Mouse (Mus musculus) midbrain, embryonic 14.5 days (tissue): ENCODE results near the gene Coa3. TPM values are rescaled to one million over a fixed set of nuclear protein-coding genes. Genes with fewer than 3 reads are reported as not detected.
"Not testable (repeated sequence)": the region's sequence is repeated elsewhere in the genome, so short reads cannot be mapped to it uniquely, and the experiment has no call there.

ENCODE experiments used
- ATAC-seq: fragments of 200-750 bp; cut with Nextera tagmentation; 2 replicates; pipeline ENCODE4 v1.8.0; 2017; ENCODE audit warnings: moderate number of reproducible peaks, moderate library complexity; ENCODE audit not compliant: low FRiP score, low TSS enrichment
- DNase-seq: peaks from one replicate; pipeline ENCODE4 v3.0.0-alpha.2; 2015
- H3K27ac ChIP-seq: fragments of 300-500 bp; sonication (generic); replicated peaks from 2 replicates; pipeline ENCODE4 v1.5.1; 2014; ENCODE audit warnings: mild to moderate bottlenecking, low read depth, low read length, moderate library complexity
- H3K27me3 ChIP-seq: fragments of 300-500 bp; sonication (generic); 2 replicates; pipeline ENCODE4 v1.6.1; 2014; ENCODE audit warnings: low read length, control low read depth, mixed read lengths; ENCODE audit not compliant: control insufficient read depth, insufficient read depth
- H3K36me3 ChIP-seq: fragments of 300-500 bp; sonication (generic); 2 replicates; pipeline ENCODE4 v1.6.1; 2014; ENCODE audit warnings: low read length, control low read depth; ENCODE audit not compliant: control insufficient read depth, insufficient read depth
- H3K4me1 ChIP-seq: fragments of 300-500 bp; sonication (generic); 2 replicates; pipeline ENCODE4 v1.6.1; 2014; ENCODE audit warnings: mild to moderate bottlenecking, antibody characterized with exemption, low read length, control low read depth; ENCODE audit not compliant: control insufficient read depth, insufficient read depth
- H3K4me2 ChIP-seq: fragments of 300-500 bp; sonication (generic); 2 replicates; pipeline ENCODE4 v1.6.1; 2014; ENCODE audit warnings: mild to moderate bottlenecking, low read length, moderate library complexity
- H3K4me3 ChIP-seq: fragments of 300-500 bp; sonication (generic); replicated peaks from 2 replicates; pipeline ENCODE4 v1.5.1; 2014; ENCODE audit warnings: low read depth, low read length
- H3K9ac ChIP-seq: fragments of 300-500 bp; sonication (generic); replicated peaks from 2 replicates; pipeline ENCODE4 v1.6.1; 2014; ENCODE audit warnings: mild to moderate bottlenecking, low read length, moderate library complexity
- H3K9me3 ChIP-seq: fragments of 300-500 bp; sonication (generic); 2 replicates; pipeline ENCODE4 v1.6.1; 2016; ENCODE audit warnings: low read length, control low read depth, mixed read lengths; ENCODE audit not compliant: control insufficient read depth
- WGBS: fragments of 180-500 bp; shearing (Covaris S2); extraction: QIAGEN DNeasy Blood & Tissue Kit; methylation state at CpG from one replicate; pipeline ENCODE4 v1.1.7; 2014; 5-methylcytosine and 5-hydroxymethylcytosine counted together
- polyA plus RNA-seq: library from polyadenylated mRNA; unstranded; fragments of >200 nt; fragmentation: Nextera tagmentation; extraction: Ambion mirVana; gene quantifications from 2 replicates; pipeline ENCODE4 v1.2.1, GENCODE M21; 2014

Gene Coa3
- 221 and 243 TPM in 2 replicates for polyA plus RNA-seq

GRCm38 (mm10) chr11:101278223-101279192, at the start of gene Coa3, which contains the start of gene Cntd1:
Gene Coa3, minus strand, starts transcription at chr11:101279114.
Gene Cntd1, plus strand, starts transcription at chr11:101279012.
- no peaks in the 10 kb centered on the region for H3K36me3 ChIP-seq
- H3K9ac ChIP-seq: peak within 1 kb of the TSS; percentile 76
- no peaks in the 10 kb centered on the region for H3K9me3 ChIP-seq
- H3K4me3 ChIP-seq: peak within 1 kb of the TSS; percentile 78
- peak within 1 kb of the TSS; percentile 88 for H3K4me2 ChIP-seq
- H3K27ac ChIP-seq: peak within 1 kb of the TSS; percentile 61; the same call in 1 of the 2 replicates
- DNase-seq (peak; percentile 96), ATAC-seq (peak; percentile 92)
- no peaks in the 10 kb centered on the region for H3K27me3 ChIP-seq
- H3K4me1 ChIP-seq: peaks cover 22% of the 10 kb centered on the region
- 11% methylated on average over 45 of the region's 45 CpGs for WGBS

GRCm38 (mm10) chr11:101327311-101327710, 48.4 kb upstream of the Coa3 start:
- no peaks in the 10 kb centered on the region for H3K4me1 ChIP-seq
- H3K36me3 ChIP-seq: peaks cover 40% of the 10 kb centered on the region
- ATAC-seq (no peak), DNase-seq (no peak)
- no peak overlapping the region for H3K9ac ChIP-seq
- WGBS: 57% methylated on average over 3 of the region's 3 CpGs
- no peak overlapping the region for H3K27ac ChIP-seq
- no peak overlapping the region for H3K4me3 ChIP-seq
- H3K9me3 ChIP-seq: no peaks in the 10 kb centered on the region
- no peak overlapping the region for H3K4me2 ChIP-seq
- no peaks in the 10 kb centered on the region for H3K27me3 ChIP-seq

- H3K27ac ChIP-seq: no peak overlapping the region
- H3K4me2 ChIP-seq: no peak overlapping the region
- WGBS: 92% methylated on average over 11 of the region's 11 CpGs
- H3K4me3 ChIP-seq: no peak overlapping the region
- ATAC-seq (no peak), DNase-seq (no peak)
- peaks cover 52% of the 10 kb centered on the region for H3K36me3 ChIP-seq
- H3K9me3 ChIP-seq: no peaks in the 10 kb centered on the region
- no peaks in the 10 kb centered on the region for H3K27me3 ChIP-seq
- H3K9ac ChIP-seq: no peak overlapping the region
- H3K4me1 ChIP-seq: no peaks in the 10 kb centered on the region
Observed at GRCm38 (mm10) chr11:101326147-101326546, 47.2 kb upstream of the Coa3 start.

GRCm38 (mm10) chr11:101325201-101325600, 46.3 kb upstream of the Coa3 start:
- H3K4me3 ChIP-seq, H3K4me1 ChIP-seq, ATAC-seq, H3K27ac ChIP-seq, DNase-seq, H3K4me2 ChIP-seq, H3K27me3 ChIP-seq, H3K9me3 ChIP-seq, H3K9ac ChIP-seq: not testable (repeated sequence)
- H3K36me3 ChIP-seq: peaks cover 61% of the 10 kb centered on the region
- WGBS: 97% methylated on average over 11 of the region's 11 CpGs

GRCm38 (mm10) chr11:101324763-101325162, 45.8 kb upstream of the Coa3 start, which contains the start of gene Aoc2:
Gene Aoc2, plus strand, starts transcription at chr11:101325063.
- DNase-seq: no peak
- ATAC-seq: no peak
- no peak within 1 kb of the TSS for H3K9ac ChIP-seq
- H3K9me3 ChIP-seq: no peaks in the 10 kb centered on the region
- no peaks in the 10 kb centered on the region for H3K4me1 ChIP-seq
- 92% methylated on average over 5 of the region's 5 CpGs for WGBS
- no peak within 1 kb of the TSS for H3K4me3 ChIP-seq
- H3K27me3 ChIP-seq: no peaks in the 10 kb centered on the region
- H3K27ac ChIP-seq: no peak within 1 kb of the TSS
- peaks cover 66% of the 10 kb centered on the region for H3K36me3 ChIP-seq
- no peak within 1 kb of the TSS for H3K4me2 ChIP-seq

- H3K9me3 ChIP-seq: no peaks in the 10 kb centered on the region
- ATAC-seq (no peak), DNase-seq (peak; percentile 84)
- no peak overlapping the region for H3K4me2 ChIP-seq
- H3K9ac ChIP-seq: no peak overlapping the region
- H3K27me3 ChIP-seq: no peaks in the 10 kb centered on the region
- 7% methylated on average over 4 of the region's 4 CpGs for whole genome bisulfite sequencing
- no peaks in the 10 kb centered on the region for H3K4me1 ChIP-seq
- H3K36me3 ChIP-seq: peaks cover 76% of the 10 kb centered on the region
- no peak overlapping the region for H3K4me3 ChIP-seq
- no peak overlapping the region for H3K27ac ChIP-seq
Observed at GRCm38 (mm10) chr11:101323609-101324008, 44.7 kb upstream of the Coa3 start.

- H3K36me3 ChIP-seq: peaks cover 38% of the 10 kb centered on the region
- H3K9ac ChIP-seq: peak overlapping the region; percentile 91
- DNase-seq: peak; percentile 49
- H3K4me3 ChIP-seq: peak overlapping the region; percentile 96
- H3K4me1 ChIP-seq: peaks cover 12% of the 10 kb centered on the region
- H3K27me3 ChIP-seq: no peaks in the 10 kb centered on the region
- WGBS: 0% methylated on average over 17 of the region's 17 CpGs
- peak overlapping the region; percentile 75 for H3K27ac ChIP-seq
- ATAC-seq: no peak; the same call in 1 of the 2 replicates
- peak overlapping the region; percentile 73 for H3K4me2 ChIP-seq
- H3K9me3 ChIP-seq: no peaks in the 10 kb centered on the region
Observed at GRCm38 (mm10) chr11:101316501-101316917, 37.6 kb upstream of the Coa3 start.

- DNase-seq (peak; percentile 96), ATAC-seq (peak; percentile 93)
- Histone ChIP-seq H3K36me3 (peaks cover 32% of the 10 kb centered on the region), H3K9ac (peak within 1 kb of the TSS; percentile 91), H3K4me1 (peaks cover 12% of the 10 kb centered on the region), H3K9me3 (no peaks in the 10 kb centered on the region), H3K4me3 (peak within 1 kb of the TSS; percentile 96), H3K27me3 (no peaks in the 10 kb centered on the region), H3K4me2 (peak within 1 kb of the TSS; percentile 73), H3K27ac (peak within 1 kb of the TSS; percentile 75)
- under 1% methylated on average over 62 of the region's 62 CpGs for WGBS
Observed at GRCm38 (mm10) chr11:101315665-101316500, 37.0 kb upstream of the Coa3 start, which contains the start of gene Psme3. Gene Psme3, plus strand, starts transcription at chr11:101316213.
